Mouse (Mus musculus): ENCODE measurements around the gene Zscan2. TPM values are rescaled to one million over a fixed set of nuclear protein-coding genes. Genes with fewer than 3 reads are reported as not detected.

The Zscan2 gene
- polyA plus RNA-seq, 1 experiment from 2014 or later = 1.1 TPM

DNA sequence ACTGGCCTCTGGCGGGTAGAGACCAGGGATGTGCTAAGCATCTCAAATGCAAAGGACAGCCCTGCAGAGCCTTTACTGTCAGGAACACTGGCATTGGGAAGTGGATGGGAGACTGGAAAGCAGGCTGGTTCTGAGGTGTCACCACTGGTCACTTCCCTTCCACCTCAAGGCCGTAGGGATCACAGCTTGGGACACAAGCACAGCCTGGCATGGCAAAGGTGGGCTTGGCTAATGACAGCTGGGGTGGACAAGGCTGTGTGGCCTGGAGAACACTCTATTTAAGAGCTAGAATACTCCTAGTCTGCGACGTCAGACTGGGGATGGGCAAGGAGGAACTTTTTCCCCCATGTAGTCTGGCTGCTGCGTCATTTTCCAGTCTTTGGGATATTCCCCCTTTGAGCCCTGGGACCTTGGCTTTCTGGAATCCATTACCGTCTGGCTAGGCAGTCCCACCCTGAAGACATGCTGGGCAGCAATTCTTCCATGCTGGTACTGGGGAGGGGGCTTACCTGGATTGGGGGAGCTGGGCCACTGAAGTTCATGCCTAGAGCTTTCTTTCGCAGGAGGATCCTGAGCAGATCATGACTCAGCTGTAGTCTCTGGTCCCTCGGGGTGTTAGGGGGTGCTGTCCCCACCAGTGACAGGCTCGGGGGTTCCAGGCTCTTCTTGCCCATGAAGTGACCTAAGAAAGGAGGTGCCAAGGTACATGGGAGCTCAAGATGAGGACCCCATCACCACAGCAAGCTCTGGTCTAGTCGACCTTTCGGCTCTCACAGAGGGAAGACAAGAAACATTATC, 43.1 kb downstream of the Zscan2 start:
- Histone ChIP-seq H3K4me2 (replicated peaks; ENCODE audit: low read depth, low read length) (peak overlapping the region; percentile 83; the same call in 1 of the 2 replicates), H3K36me3 (ENCODE audit: insufficient read depth, low read length) (no peaks in the 10 kb centered on the region; the same call in 1 of the 2 replicates), H3K27me3 (replicated peaks; ENCODE audit: insufficient read depth, low read length) (no peaks in the 10 kb centered on the region), H3K4me1 (ENCODE audit: insufficient read depth, low read depth, low read length) (peaks cover 6% of the 10 kb centered on the region), H3K9ac (replicated peaks; ENCODE audit: low read depth) (no peak overlapping the region), H3K9me3 (ENCODE audit: low read length) (no peaks in the 10 kb centered on the region), H3K27ac (ENCODE audit: low read length) (no peak overlapping the region), H3K4me3 (ENCODE audit: low read depth, low read length) (no peak overlapping the region)
- DNase-seq (ENCODE audit: low spot score) = no peak
- no peak for ATAC-seq
- TF ChIP-seq CTCF (IDR thresholded peaks at IDR 0.05) = no peak
- no peak for TF ChIP-seq EP300 (IDR thresholded peaks at IDR 0.05)
- 88% methylated on average over 11 of the region's 11 CpGs for WGBS

GRCm38 (mm10) chr7:80904921-80905515, 44.3 kb downstream of the Zscan2 start, which contains the start of gene Nmb:
Nmb (minus strand) TSS chr7:80905076.
- Histone ChIP-seq H3K4me2 (replicated peaks; ENCODE audit: low read depth, low read length) (peak within 1 kb of the TSS; percentile 83), H3K4me1 (ENCODE audit: insufficient read depth, low read depth, low read length) (peaks cover 6% of the 10 kb centered on the region), H3K9me3 (ENCODE audit: low read length) (no peaks in the 10 kb centered on the region), H3K36me3 (ENCODE audit: insufficient read depth, low read length) (no peaks in the 10 kb centered on the region; the same call in 1 of the 2 replicates), H3K27me3 (replicated peaks; ENCODE audit: insufficient read depth, low read length) (no peaks in the 10 kb centered on the region), H3K9ac (replicated peaks; ENCODE audit: low read depth) (peak within 1 kb of the TSS; percentile 56; the same call in 1 of the 2 replicates), H3K27ac (ENCODE audit: low read length) (peak within 1 kb of the TSS; percentile 2; the same call in 1 of the 2 replicates), H3K4me3 (ENCODE audit: low read depth, low read length) (peak within 1 kb of the TSS; percentile 42)
- ATAC-seq (peak; percentile 58), DNase-seq (ENCODE audit: low spot score) (peak; percentile 83)
- 2% methylated on average over 19 of the region's 19 CpGs for WGBS
- TF ChIP-seq EP300 (IDR thresholded peaks at IDR 0.05) (no peak), CTCF (IDR thresholded peaks at IDR 0.05) (no peak)

DNA sequence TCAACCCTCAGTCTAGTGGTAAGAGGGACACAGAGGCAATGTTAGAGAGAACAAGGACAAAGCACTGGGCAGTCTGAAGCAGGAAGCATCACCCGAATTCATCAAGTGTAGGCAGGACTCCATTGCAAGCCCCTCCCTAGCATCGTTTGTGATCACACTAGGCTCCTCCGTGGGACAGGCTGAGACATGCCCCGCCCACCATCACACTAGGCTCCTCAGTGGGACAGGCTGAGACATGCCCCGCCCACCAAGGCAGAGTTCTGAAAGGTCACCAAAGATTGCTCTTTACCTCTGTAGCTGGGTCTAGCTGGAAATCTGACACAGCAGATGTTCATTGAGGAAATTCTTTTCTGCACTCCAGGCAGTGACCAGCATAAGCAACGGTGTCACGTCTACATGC, 50.3 kb downstream of the Zscan2 start:
- Histone ChIP-seq H3K27ac (ENCODE audit: low read length) (no peak overlapping the region), H3K4me2 (replicated peaks; ENCODE audit: low read depth, low read length) (no peak overlapping the region), H3K9ac (replicated peaks; ENCODE audit: low read depth) (no peak overlapping the region), H3K4me3 (ENCODE audit: low read depth, low read length) (no peak overlapping the region), H3K9me3 (ENCODE audit: low read length) (no peaks in the 10 kb centered on the region), H3K4me1 (ENCODE audit: insufficient read depth, low read depth, low read length) (no peaks in the 10 kb centered on the region), H3K36me3 (ENCODE audit: insufficient read depth, low read length) (peaks cover 11% of the 10 kb centered on the region), H3K27me3 (replicated peaks; ENCODE audit: insufficient read depth, low read length) (no peaks in the 10 kb centered on the region)
- ATAC-seq = 0 out of 2 replicates have a peak, but pooled peaks have one; percentile 8
- no peak for DNase-seq (ENCODE audit: low spot score)
- TF ChIP-seq EP300 (IDR thresholded peaks at IDR 0.05) = no peak
- TF ChIP-seq CTCF (IDR thresholded peaks at IDR 0.05) = no peak
- WGBS = 77% methylated on average over 7 of the region's 7 CpGs

- H3K27ac ChIP-seq (ENCODE audit: low read length) = no peak overlapping the region
- no peaks in the 10 kb centered on the region for H3K27me3 ChIP-seq (replicated peaks; ENCODE audit: insufficient read depth, low read length)
- H3K9me3 ChIP-seq (ENCODE audit: low read length) = no peaks in the 10 kb centered on the region
- H3K9ac ChIP-seq (replicated peaks; ENCODE audit: low read depth) = no peak overlapping the region
- TF ChIP-seq CTCF (IDR thresholded peaks at IDR 0.05) = no peak
- TF ChIP-seq EP300 (IDR thresholded peaks at IDR 0.05) = no peak
- no peak overlapping the region for H3K4me2 ChIP-seq (replicated peaks; ENCODE audit: low read depth, low read length)
- H3K4me1 ChIP-seq (ENCODE audit: insufficient read depth, low read depth, low read length) = no peaks in the 10 kb centered on the region
- WGBS = 65% methylated on average over 8 of the region's 8 CpGs
- H3K36me3 ChIP-seq (ENCODE audit: insufficient read depth, low read length) = peaks cover 15% of the 10 kb centered on the region
- no peak for ATAC-seq
- H3K4me3 ChIP-seq (ENCODE audit: low read depth, low read length) = no peak overlapping the region
- no peak for DNase-seq (ENCODE audit: low spot score)
Observed at GRCm38 (mm10) chr7:80912496-80912895, 51.8 kb downstream of the Zscan2 start.

GRCm38 (mm10) chr7:80917916-80918465, 57.3 kb downstream of the Zscan2 start:
- no peak overlapping the region for H3K9ac ChIP-seq (replicated peaks; ENCODE audit: low read depth)
- no peaks in the 10 kb centered on the region for H3K27me3 ChIP-seq (replicated peaks; ENCODE audit: insufficient read depth, low read length)
- WGBS = 59% methylated on average over 4 of the region's 4 CpGs
- no peaks in the 10 kb centered on the region for H3K4me1 ChIP-seq (ENCODE audit: insufficient read depth, low read depth, low read length)
- no peak overlapping the region for H3K4me2 ChIP-seq (replicated peaks; ENCODE audit: low read depth, low read length)
- no peak overlapping the region for H3K27ac ChIP-seq (ENCODE audit: low read length)
- no peaks in the 10 kb centered on the region for H3K9me3 ChIP-seq (ENCODE audit: low read length)
- H3K4me3 ChIP-seq (ENCODE audit: low read depth, low read length) = no peak overlapping the region
- ATAC-seq (no peak), DNase-seq (ENCODE audit: low spot score) (no peak)
- TF ChIP-seq CTCF (IDR thresholded peaks at IDR 0.05) (no peak), EP300 (IDR thresholded peaks at IDR 0.05) (no peak)
- peaks cover 15% of the 10 kb centered on the region for H3K36me3 ChIP-seq (ENCODE audit: insufficient read depth, low read length)

- Histone ChIP-seq H3K4me2 (replicated peaks; ENCODE audit: low read depth, low read length) (no peak overlapping the region), H3K36me3 (ENCODE audit: insufficient read depth, low read length) (peaks cover 10% of the 10 kb centered on the region), H3K9me3 (ENCODE audit: low read length) (no peaks in the 10 kb centered on the region), H3K9ac (replicated peaks; ENCODE audit: low read depth) (no peak overlapping the region), H3K27me3 (replicated peaks; ENCODE audit: insufficient read depth, low read length) (no peaks in the 10 kb centered on the region), H3K4me1 (ENCODE audit: insufficient read depth, low read depth, low read length) (no peaks in the 10 kb centered on the region), H3K4me3 (ENCODE audit: low read depth, low read length) (no peak overlapping the region), H3K27ac (ENCODE audit: low read length) (no peak overlapping the region)
- 66% methylated on average over 8 of the region's 8 CpGs for WGBS
- TF ChIP-seq EP300 (IDR thresholded peaks at IDR 0.05) (no peak), CTCF (IDR thresholded peaks at IDR 0.05) (no peak)
- DNase-seq (ENCODE audit: low spot score) = no peak
- ATAC-seq = no peak
Observed at GRCm38 (mm10) chr7:80918982-80919646, 58.4 kb downstream of the Zscan2 start.

All from lung, postnatal 0 days (tissue).